Mouse (Mus musculus) urinary bladder, postnatal 10 days (tissue): ENCODE results near the gene Rnf145.

Experiments
- DNase-seq: peaks from one replicate; pipeline ENCODE4 v3.0.0; 2022; ENCODE audit warnings: low spot score

The Rnf145 gene

DNA sequence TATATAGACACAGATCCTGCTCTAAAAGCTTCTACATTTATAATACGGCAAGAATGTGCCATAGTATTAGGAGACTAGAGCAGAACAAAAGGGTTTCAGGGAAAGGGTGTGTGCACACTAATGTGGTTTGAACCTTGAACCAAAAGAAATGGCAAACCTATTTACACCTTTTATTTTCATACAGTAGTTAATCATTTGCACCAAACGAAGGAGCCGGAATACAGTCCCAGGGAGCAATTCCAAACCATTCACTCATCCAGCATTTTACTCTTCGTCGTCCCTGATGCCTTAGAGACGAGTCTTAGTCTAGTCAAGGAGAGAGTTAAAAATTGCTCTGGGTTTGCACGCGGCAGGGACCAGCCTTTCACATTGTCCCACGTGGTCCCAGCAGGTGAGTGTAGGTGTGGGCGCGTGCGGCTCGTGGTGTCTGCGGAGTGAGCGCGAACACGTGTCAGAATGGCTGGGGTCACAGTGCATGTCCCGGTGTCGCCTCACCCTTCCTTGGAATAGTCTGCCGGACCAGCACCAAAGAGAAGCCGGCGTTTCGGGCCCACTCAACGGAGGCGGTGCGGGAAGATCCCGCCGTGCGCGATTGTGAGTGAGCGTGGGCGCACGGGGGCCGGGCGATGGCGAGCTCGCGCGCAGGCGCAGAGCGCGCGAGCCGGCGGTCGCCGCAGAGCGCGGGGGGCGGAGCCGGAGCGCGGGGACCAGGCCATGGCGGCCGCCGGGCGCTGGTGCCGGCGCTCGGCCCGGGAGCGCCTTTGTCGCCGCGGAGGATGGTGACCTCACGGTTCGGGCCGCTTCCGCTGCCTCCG lies at the start of gene Rnf145:
Gene Rnf145, plus strand, starts transcription at position 684 of the 815 bp plus-strand sequence.
- no peak for DNase-seq

DNA sequence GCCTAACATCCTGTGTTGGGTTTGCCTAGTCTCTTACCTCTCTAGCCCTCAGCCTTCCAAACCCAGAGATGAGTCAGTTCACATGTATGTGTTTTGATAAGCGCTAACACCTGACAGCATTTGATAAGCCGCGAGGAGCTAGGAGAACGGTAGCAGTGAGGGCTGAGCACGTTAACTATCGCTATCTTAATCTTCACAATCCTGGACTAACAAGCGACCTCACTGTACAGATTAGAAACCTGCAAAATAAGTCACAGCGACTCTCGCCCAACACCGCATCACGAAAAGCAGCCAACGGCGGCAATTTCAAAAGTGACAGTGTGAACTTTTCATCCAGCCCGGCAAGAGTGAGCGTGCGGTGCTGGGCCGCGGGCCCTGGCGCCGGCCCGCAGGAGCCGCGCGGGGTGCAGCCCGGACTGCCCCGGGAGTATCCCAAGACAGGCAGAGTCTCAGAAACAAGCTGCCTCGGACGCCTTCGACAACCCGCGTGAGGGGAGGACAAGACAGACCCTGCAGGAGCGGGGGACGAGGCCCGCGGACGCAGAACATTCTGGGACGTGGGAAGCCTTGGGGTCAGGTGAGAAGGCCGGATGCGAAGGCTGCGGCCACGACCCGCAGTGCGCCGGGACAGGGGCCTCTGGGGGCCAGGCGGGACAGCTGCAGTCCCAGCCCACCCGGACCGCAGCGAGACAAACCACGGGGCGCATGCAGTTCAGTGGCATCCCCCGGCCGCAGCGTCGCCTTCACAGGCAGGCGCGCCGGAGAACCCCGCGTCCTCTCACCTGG lies 48.9 kb upstream of the Rnf145 start:
- peak; percentile 12 for DNase-seq

DNA sequence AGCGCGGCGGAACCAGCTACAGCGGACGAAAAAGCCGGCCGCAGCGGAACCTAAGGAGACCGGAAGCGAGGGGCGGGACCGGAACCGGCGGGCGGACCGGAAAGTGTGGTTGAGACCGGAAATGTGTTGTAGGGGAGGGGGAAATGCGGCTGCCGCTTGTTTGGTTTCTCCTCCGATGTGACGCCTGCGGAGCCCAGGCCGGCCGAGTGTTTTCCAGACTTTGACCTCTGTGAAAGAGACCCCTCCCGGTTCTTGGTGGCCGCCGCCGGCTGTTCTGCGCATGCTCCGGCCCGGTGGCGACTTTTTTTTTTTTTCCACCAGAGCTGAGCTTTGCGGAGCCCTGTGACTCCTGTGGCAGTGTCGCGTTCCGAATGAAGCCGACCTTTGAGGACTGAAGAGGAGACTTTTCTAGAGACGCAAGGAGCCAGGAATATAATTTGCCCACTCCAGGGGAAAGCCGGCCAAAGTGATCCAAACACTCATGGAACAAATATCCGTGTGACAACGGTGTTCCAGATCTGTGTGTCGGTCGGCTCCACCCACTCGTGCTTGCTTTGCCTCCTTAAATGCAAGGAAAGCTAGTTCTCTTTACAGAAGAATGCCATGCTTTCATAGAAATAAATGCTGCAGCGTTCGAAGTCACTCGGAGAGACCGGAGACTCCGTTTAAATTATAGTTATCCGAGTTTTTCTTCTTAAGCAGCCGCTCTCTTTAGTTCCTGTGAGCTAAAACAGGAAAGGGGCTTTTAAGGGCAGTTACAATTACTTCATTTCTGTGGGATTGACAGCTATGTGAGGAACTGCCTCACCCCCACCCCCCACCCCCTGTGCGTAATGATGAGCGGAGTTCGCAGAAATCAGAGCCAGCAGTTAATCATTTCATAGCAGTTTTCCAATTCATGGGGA lies 48.1 kb upstream of the Rnf145 start, which contains the start of gene Ublcp1:
Gene Ublcp1, minus strand, starts transcription at position 67 of the 905 bp plus-strand sequence.
- DNase-seq = peak; percentile 75

DNA sequence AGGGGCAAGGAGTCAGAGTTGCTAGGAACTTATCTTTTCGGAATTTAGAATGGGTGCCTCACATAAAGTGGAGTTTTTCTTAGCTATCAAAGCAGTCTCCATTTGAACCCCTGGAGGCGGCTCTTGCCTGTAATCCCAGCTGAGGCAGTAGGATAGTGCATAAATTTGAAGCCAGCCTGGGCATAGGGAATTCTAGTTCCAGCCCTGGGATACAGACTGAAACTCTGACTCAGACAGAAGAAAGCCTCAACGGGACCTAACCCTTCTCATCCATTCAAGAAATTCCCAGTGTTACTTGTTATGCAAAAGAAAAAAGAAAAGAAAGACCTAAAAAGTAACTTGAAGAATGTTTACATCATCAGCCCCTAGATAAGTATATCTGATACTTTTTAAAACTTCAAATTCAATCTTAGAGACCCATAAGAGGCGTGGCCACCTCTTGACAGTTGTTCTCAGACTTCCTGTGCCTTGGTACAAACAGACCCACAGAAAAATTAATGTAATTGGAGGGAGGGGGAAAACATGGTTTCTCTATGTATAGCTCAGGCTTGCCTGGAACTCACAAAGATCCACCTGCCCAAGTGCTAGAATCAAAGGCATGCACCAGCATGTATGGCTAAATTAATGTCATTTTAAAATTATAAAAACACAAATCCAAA lies 47.3 kb upstream of the Rnf145 start:
- DNase-seq = no peak

DNA sequence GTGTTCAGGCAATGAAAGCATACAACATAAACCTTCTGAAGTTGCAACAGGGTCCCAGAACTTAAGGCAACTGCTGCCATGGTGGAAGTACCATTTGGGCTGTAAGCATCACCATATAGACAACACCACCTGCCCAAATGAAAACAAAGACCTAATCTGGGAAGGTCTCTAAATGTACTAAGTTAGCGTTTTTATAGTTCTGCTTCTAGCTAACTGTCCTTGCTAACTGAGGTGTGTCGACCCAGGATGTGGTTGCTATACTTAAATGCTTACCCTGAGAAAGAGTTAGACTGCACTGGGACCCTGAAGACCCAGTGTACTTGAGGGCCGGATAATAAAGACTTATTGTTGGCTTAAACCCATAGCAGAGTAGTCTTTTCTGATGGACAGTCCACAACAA lies 43.3 kb upstream of the Rnf145 start:
- DNase-seq = no peak

DNA sequence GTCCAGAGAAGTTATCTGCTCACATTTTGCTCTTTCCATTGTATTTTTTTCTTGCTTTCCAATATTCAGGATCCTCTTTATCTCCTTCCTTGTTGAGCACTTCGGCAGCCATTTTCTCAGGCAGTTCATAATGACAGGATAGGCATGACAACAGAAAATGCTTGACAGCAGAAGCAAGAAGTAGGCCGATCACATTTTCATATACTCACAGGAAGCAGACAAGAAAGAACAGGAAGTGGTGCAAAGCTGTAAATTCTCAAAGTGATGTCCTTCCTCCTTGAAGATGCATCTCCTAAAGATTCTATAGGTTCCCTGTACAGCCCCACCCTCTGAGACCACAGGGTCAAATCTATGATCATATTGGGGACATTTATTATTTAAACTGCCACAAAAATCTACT lies 42.3 kb upstream of the Rnf145 start:
- DNase-seq = no peak

DNA sequence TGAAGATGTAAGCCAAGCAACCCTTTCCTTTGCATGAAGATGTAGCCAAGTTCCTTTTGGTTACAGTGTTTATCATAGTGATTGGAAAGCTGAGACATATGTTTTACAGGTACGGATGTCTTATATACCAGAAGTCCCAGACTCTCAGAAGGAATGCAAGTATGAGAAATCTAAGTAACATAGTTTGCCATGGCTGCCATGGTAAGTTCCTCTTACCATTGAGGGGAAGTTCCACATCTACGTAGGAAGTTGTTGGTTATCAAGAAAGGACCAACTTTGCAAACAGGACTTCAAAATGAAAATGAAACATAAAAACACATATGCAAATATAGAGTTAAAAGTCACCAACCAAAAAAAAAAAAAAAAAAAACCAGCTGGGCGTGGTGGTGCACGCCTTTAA lies 40.4 kb upstream of the Rnf145 start:
- DNase-seq = no peak

GRCm38 (mm10) chr11:44480246-44480645 lies 38.5 kb upstream of the Rnf145 start:
- DNase-seq = no peak

GRCm38 (mm10) chr11:44485089-44485736 lies 33.6 kb upstream of the Rnf145 start:
- DNase-seq = no peak

DNA sequence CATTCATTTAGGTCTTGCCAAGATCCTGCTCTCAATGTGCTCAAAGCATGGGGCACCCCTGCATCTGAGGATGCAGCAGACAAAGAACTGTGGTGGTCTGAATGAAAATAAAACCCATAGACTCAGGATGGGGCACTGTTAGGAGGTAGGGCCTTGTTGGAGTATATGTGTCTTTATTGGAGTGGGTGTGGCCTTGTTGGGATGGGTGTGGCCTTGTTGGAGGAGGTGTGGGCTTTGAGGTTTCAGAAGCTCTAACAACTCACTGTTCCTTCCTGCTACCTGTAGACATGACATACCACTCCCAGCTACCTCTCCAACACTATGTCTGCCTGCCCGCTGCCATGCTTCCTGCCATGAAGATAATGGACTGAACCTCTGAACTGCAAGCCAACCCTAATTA lies 29.6 kb upstream of the Rnf145 start:
- DNase-seq = no peak

DNA sequence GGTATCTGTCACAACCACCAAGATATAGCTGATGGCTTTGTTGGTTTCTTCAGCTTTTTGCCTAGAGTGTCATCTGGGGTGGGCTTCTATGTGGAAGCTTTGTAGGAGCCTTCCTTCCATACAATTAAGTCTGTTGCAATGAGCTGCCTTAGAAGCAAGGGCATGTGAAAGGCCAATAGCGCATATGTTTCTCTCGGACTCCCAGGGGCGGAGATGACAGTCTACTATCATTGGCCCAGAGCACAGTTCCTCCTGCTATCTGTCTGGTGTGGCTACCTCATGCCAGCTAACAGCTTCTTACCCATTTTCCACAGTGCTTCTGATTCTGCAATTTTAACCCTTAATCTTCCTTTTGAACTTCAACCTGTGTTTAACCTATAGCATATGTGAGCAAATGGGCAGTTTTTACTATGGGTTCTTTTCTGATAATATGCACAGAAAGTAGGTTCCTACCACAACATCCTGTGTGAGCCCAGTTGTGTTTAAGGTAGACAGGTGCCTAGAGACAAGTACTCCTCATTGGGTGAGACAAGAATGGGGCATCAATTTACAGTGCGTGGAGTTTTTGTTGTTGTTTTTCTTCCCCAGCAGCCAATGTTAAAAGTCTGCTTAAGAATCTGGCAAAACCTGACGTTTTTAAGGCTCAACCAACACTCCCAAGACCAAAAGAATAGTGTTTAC lies 24.0 kb upstream of the Rnf145 start:
- DNase-seq = no peak

GRCm38 (mm10) chr11:44496217-44496616 lies 22.5 kb upstream of the Rnf145 start:
- DNase-seq = no peak

GRCm38 (mm10) chr11:44498412-44499272 lies 20.1 kb upstream of the Rnf145 start:
- DNase-seq = no peak

- no peak for DNase-seq
These were observed 17.8 kb upstream of the Rnf145 start for GRCm38 (mm10) chr11:44500966-44501365.

DNA sequence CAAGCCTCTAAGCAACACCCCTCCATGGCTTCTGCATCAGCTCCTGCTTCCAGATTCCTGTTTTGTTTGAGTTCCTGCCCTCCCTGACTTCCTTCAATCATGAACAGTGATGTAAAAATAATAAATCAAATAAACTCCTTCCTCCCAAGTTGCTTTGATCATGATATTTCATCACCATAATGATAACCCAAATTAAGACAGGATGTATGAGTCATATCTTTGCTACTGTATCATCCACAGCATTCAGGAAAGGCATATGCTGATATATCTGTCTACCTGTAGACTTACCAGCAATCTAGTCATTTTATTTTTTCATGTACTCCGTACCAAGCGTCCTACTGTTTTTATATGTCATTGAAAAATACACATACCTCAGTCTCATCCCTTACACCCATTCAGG lies 17.3 kb upstream of the Rnf145 start:
- no peak for DNase-seq

- DNase-seq = no peak
These were observed 15.8 kb upstream of the Rnf145 start for GRCm38 (mm10) chr11:44502931-44503330.

- DNase-seq = no peak
These were observed 14.6 kb upstream of the Rnf145 start for GRCm38 (mm10) chr11:44504146-44504545.

- no peak for DNase-seq
These were observed 14.0 kb upstream of the Rnf145 start for GRCm38 (mm10) chr11:44504761-44505160.

- DNase-seq = no peak
These were observed 9.9 kb upstream of the Rnf145 start for GRCm38 (mm10) chr11:44508876-44509275.

- no peak for DNase-seq
These were observed 8.9 kb upstream of the Rnf145 start for GRCm38 (mm10) chr11:44509906-44510305.
